Mouse (Mus musculus) cerebellum, adult 8-10 months (tissue): Measurements from ENCODE around the gene Pacs1.
A peak's percentile ranks its signal among the peaks of the same experiment; 100 is the strongest.
"Not testable (repeated sequence)": the region's sequence is repeated elsewhere in the genome, so short reads cannot be mapped to it uniquely, and the experiment has no call there.

Experiments used
- DNase-seq: peaks from one replicate; pipeline ENCODE4 v3.0.0; 2022

Pacs1 gene

GRCm38 (mm10) chr19:5149041-5149440 is 123.9 kb downstream of the Pacs1 start:
- DNase-seq = not testable (repeated sequence)

GRCm38 (mm10) chr19:5139640-5140039 is 133.3 kb downstream of the Pacs1 start:
- DNase-seq = peak; percentile 80

GRCm38 (mm10) chr19:5131237-5131636 is 141.7 kb downstream of the Pacs1 start:
- DNase-seq = no peak

GRCm38 (mm10) chr19:5129770-5130169 is 143.1 kb downstream of the Pacs1 start:
- DNase-seq = no peak

- peak; percentile 50 for DNase-seq
Observed at GRCm38 (mm10) chr19:5124055-5124614, 148.8 kb downstream of the Pacs1 start.

- DNase-seq = no peak
Observed at GRCm38 (mm10) chr19:5123241-5123640, 149.7 kb downstream of the Pacs1 start.

- DNase-seq = no peak
Observed at GRCm38 (mm10) chr19:5122492-5122891, 150.4 kb downstream of the Pacs1 start.

- no peak for DNase-seq
Observed at GRCm38 (mm10) chr19:5118384-5118698, 154.6 kb downstream of the Pacs1 start, which contains the start of gene Klc2. TSS of gene Klc2 (minus strand) at chr19:5118560.

- peak; percentile 93 for DNase-seq
Observed at GRCm38 (mm10) chr19:5117494-5118383, 155.2 kb downstream of the Pacs1 start.

GRCm38 (mm10) chr19:5113783-5114182 is 159.1 kb downstream of the Pacs1 start:
- peak; percentile 47 for DNase-seq

- no peak for DNase-seq
Observed at GRCm38 (mm10) chr19:5109659-5110453, 163.1 kb downstream of the Pacs1 start.

GRCm38 (mm10) chr19:5108702-5109101 is 164.2 kb downstream of the Pacs1 start:
- DNase-seq = no peak

GRCm38 (mm10) chr19:5108271-5108575 is 164.7 kb downstream of the Pacs1 start:
- no peak for DNase-seq

- no peak for DNase-seq
Observed at GRCm38 (mm10) chr19:5107556-5108270, 165.2 kb downstream of the Pacs1 start.

- peak; percentile 98 for DNase-seq
Observed at GRCm38 (mm10) chr19:5106731-5107191, 166.2 kb downstream of the Pacs1 start, which contains the start of gene Rab1b. TSS of gene Rab1b (minus strand) at chr19:5107072.

GRCm38 (mm10) chr19:5106074-5106473 is 166.8 kb downstream of the Pacs1 start:
- no peak for DNase-seq

- peak; percentile 73 for DNase-seq
Observed at GRCm38 (mm10) chr19:5098363-5099143, 174.4 kb downstream of the Pacs1 start, which contains the start of gene Cnih2. TSS of gene Cnih2 (minus strand) at chr19:5098521.

GRCm38 (mm10) chr19:5097521-5098362 is 175.2 kb downstream of the Pacs1 start:
- DNase-seq = no peak

- DNase-seq = no peak
Observed at GRCm38 (mm10) chr19:5095887-5096474, 176.9 kb downstream of the Pacs1 start.

GRCm38 (mm10) chr19:5094746-5095417 is 178.0 kb downstream of the Pacs1 start:
- DNase-seq = no peak
